Mouse (Mus musculus) T-helper 17 cell (primary cell): ENCODE data around the gene Heatr5b.

ENCODE experiments used
- in situ Hi-C, 2 experiments: fragments of 300-600 bp; cut with MboI, MseI; formaldehyde crosslinking; loops; 1 replicate in 1 of 2; 2 replicates in 1 of 2; pipeline ENCODE4 v1.15.1; 2025; ENCODE audit warnings: high pct_unique_total_duplicates in 2 of 2

Heatr5b gene

GRCm38 (mm10) chr17:78768937-78769336, 66.2 kb downstream of the Heatr5b start:
- in situ Hi-C loops, result no loop called here

- in situ Hi-C loops, result no loop called here
These were observed 67.6 kb downstream of the Heatr5b start for GRCm38 (mm10) chr17:78767546-78767945.

GRCm38 (mm10) chr17:78766084-78766483, 69.1 kb downstream of the Heatr5b start:
- in situ Hi-C loops, result no loop called here

- in situ Hi-C loops, result no loop called here
These were observed 71.9 kb downstream of the Heatr5b start for GRCm38 (mm10) chr17:78763272-78763671.

- in situ Hi-C loops, result no loop called here
These were observed 82.1 kb downstream of the Heatr5b start for GRCm38 (mm10) chr17:78752938-78753655.

GRCm38 (mm10) chr17:78752064-78752463, 83.1 kb downstream of the Heatr5b start:
- in situ Hi-C loops, result no loop called here

GRCm38 (mm10) chr17:78748440-78748839, 86.7 kb downstream of the Heatr5b start:
- in situ Hi-C loops, result no loop called here

- in situ Hi-C loops, result loop anchor here in 1 of 2 experiments (10.0 kb wide), 1 partner anchor 176 kb away; the partner anchor contains the start of gene Cebpzos
These were observed 96.7 kb downstream of the Heatr5b start for GRCm38 (mm10) chr17:78738416-78738815.

- in situ Hi-C loops, result loop anchor here in 1 of 2 experiments (10.0 kb wide), 1 partner anchor 177 kb away; the partner anchor contains the start of gene Cebpzos
These were observed 97.4 kb downstream of the Heatr5b start for GRCm38 (mm10) chr17:78737771-78738170.

GRCm38 (mm10) chr17:78737096-78737495, 98.1 kb downstream of the Heatr5b start, which contains the start of gene Strn:
Gene Strn, minus strand, starts transcription at chr17:78737196.
- in situ Hi-C loops, result loop anchor here in 1 of 2 experiments (10.0 kb wide), 1 partner anchor 178 kb away; the partner anchor contains the start of gene Cebpzos

GRCm38 (mm10) chr17:78736473-78736988, 98.6 kb downstream of the Heatr5b start:
- in situ Hi-C loops, result loop anchor here in 1 of 2 experiments (10.0 kb wide), 1 partner anchor 178 kb away; the partner anchor contains the start of gene Cebpzos

- in situ Hi-C loops, result loop anchor here in 1 of 2 experiments (10.0 kb wide), 1 partner anchor 179 kb away; the partner anchor contains the start of gene Cebpzos
These were observed 99.3 kb downstream of the Heatr5b start for GRCm38 (mm10) chr17:78735731-78736472.

GRCm38 (mm10) chr17:78734806-78735205, 100.4 kb downstream of the Heatr5b start:
- in situ Hi-C loops, result loop anchor here in 1 of 2 experiments (10.0 kb wide), 1 partner anchor 180 kb away; the partner anchor contains the start of gene Cebpzos

GRCm38 (mm10) chr17:78732056-78732455, 103.1 kb downstream of the Heatr5b start:
- in situ Hi-C loops, result loop anchor here in 1 of 2 experiments (10.0 kb wide), 1 partner anchor 183 kb away; the partner anchor contains the start of gene Cebpzos

GRCm38 (mm10) chr17:78726746-78727449, 108.3 kb downstream of the Heatr5b start:
- in situ Hi-C loops, result loop anchor here in 1 of 2 experiments (5.0 kb wide), 1 partner anchor 115 kb away; no protein-coding TSS in a partner anchor

- in situ Hi-C loops, result loop anchor here in 1 of 2 experiments (5.0 kb wide), 1 partner anchor 112 kb away; no protein-coding TSS in a partner anchor
These were observed 110.6 kb downstream of the Heatr5b start for GRCm38 (mm10) chr17:78724461-78725055.

- in situ Hi-C loops, result no loop called here
These were observed 113.5 kb downstream of the Heatr5b start for GRCm38 (mm10) chr17:78721690-78722089.

GRCm38 (mm10) chr17:78719086-78719485, 116.1 kb downstream of the Heatr5b start:
- in situ Hi-C loops, result no loop called here

GRCm38 (mm10) chr17:78710258-78710657, 124.9 kb downstream of the Heatr5b start:
- in situ Hi-C loops, result no loop called here

- in situ Hi-C loops, result no loop called here
These were observed 126.7 kb downstream of the Heatr5b start for GRCm38 (mm10) chr17:78708422-78708821.
